Mouse (Mus musculus) embryonic facial prominence, embryonic 13.5 days (tissue): ENCODE data around the gene Plin5. TPM values are rescaled to one million over a fixed set of nuclear protein-coding genes. Genes with fewer than 3 reads are reported as not detected.

Experiments
- ATAC-seq: fragments of 200-750 bp; cut with Nextera tagmentation; 2 replicates; pipeline ENCODE4 v1.8.0; 2017; ENCODE audit warnings: low read depth; ENCODE audit not compliant: insufficient number of reproducible peaks, insufficient read depth, low FRiP score, low TSS enrichment
- H3K27ac ChIP-seq: fragments of 300-500 bp; sonication (generic); 2 replicates; pipeline ENCODE4 v1.5.1; 2015; ENCODE audit warnings: moderate library complexity, mild to moderate bottlenecking, inconsistent platforms
- H3K27me3 ChIP-seq: fragments of 300-500 bp; sonication (generic); 2 replicates; pipeline ENCODE4 v1.6.1; 2015; ENCODE audit warnings: mild to moderate bottlenecking, inconsistent platforms
- H3K36me3 ChIP-seq: fragments of 300-500 bp; sonication (generic); 2 replicates; pipeline ENCODE4 v1.6.1; 2015; ENCODE audit warnings: mild to moderate bottlenecking, inconsistent platforms
- H3K4me1 ChIP-seq: fragments of 300-500 bp; sonication (generic); 2 replicates; pipeline ENCODE4 v1.6.1; 2015; ENCODE audit warnings: inconsistent platforms
- H3K4me2 ChIP-seq: fragments of 300-500 bp; sonication (generic); 2 replicates; pipeline ENCODE4 v1.6.1; 2015; ENCODE audit warnings: moderate library complexity, mild to moderate bottlenecking, inconsistent platforms
- H3K4me3 ChIP-seq: fragments of 300-500 bp; sonication (generic); 2 replicates; pipeline ENCODE4 v1.5.1; 2015; ENCODE audit warnings: mild to moderate bottlenecking, inconsistent platforms
- H3K9ac ChIP-seq: fragments of 300-500 bp; sonication (generic); 2 replicates; pipeline ENCODE4 v1.6.1; 2015; ENCODE audit warnings: mild to moderate bottlenecking, inconsistent platforms
- H3K9me3 ChIP-seq: fragments of 300-500 bp; sonication (generic); 2 replicates; pipeline ENCODE4 v1.6.1; 2016; ENCODE audit warnings: inconsistent platforms
- WGBS: fragments of 180-500 bp; shearing (Covaris S2); methylation state at CpG from one replicate; pipeline ENCODE4 v1.1.7; 2015; ENCODE audit warnings: mixed read lengths; 5-methylcytosine and 5-hydroxymethylcytosine counted together
- polyA plus RNA-seq: library from polyadenylated mRNA; unstranded; fragments of >200 nt; fragmentation: Nextera tagmentation; extraction: Ambion mirVana; gene quantifications from 2 replicates; pipeline ENCODE4 v1.2.1, GENCODE M21; 2015

The Plin5 gene
- polyA plus RNA-seq, result 0.17 and 0.30 TPM in 2 replicates

DNA sequence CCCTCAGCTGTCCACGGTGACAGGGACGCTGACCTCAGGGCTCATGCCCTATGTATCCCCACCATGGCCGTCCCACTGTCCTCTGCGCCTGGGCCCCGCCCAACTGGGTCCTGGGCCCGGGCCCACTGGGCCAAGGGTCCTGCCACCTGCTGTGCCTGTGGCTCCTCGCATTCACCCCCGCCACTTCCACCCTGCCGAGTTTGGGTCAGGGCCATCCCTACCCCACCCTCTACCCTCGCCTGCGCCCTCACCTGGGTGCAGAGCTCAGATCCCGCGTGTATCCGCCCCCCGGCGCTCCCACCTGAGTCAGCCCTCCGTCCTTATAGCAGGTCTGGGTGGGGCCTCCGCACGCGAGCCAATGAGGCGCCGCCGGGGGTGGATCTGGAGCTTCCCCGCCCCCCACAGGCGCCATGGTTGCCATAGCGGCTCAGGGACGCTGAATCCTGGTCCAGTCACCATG is at the start of gene Plin5:
Gene Plin5 (minus strand): TSS at position 346 of the 460 bp plus-strand sequence.
- peaks cover 64% of the 10 kb centered on the region for H3K27me3 ChIP-seq

GRCm38 (mm10) chr17:56165671-56166070 is 48.3 kb upstream of the Plin5 start:
- Histone ChIP-seq H3K9ac (no peak overlapping the region), H3K9me3 (no peaks in the 10 kb centered on the region), H3K27me3 (no peaks in the 10 kb centered on the region), H3K36me3 (no peaks in the 10 kb centered on the region), H3K4me1 (peaks cover 21% of the 10 kb centered on the region), H3K4me2 (no peak overlapping the region), H3K27ac (no peak overlapping the region), H3K4me3 (no peak overlapping the region)
- WGBS, result 77% methylated on average over 11 of the region's 11 CpGs
- ATAC-seq, result no peak

More for the DNA sequence above, at the start of gene Plin5:
- Histone ChIP-seq H3K9ac (0 out of 2 replicates have a peak within 1 kb of the TSS, but pooled peaks have one; percentile 44), H3K27ac (no peak within 1 kb of the TSS), H3K4me2 (peak within 1 kb of the TSS; percentile 59), H3K4me1 (peaks cover 17% of the 10 kb centered on the region), H3K4me3 (peak within 1 kb of the TSS; percentile 36), H3K36me3 (no peaks in the 10 kb centered on the region), H3K9me3 (peaks cover 2% of the 10 kb centered on the region)
- no peak for ATAC-seq
- 1% methylated on average over 27 of the region's 27 CpGs for WGBS

DNA sequence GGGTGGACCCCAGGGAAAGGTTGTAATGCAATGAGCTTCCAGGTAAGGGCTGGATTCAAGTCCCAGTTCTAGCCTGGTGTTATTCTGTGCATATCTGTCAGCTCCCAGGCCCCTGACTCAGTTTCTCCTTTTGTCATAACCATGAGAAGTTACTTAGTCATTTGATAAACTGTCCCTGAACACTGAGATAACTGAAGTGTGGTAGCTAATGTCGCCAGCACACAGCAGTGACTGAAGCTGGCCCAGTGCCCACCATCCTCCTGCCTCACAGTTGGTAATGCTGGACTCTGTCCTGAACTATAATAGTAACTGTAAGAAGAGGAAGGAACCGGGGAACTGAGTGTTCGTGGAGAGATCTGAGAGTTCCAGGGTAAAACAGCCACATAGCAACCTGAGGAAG is 47.1 kb upstream of the Plin5 start:
- H3K27ac ChIP-seq, result no peak overlapping the region
- 83% methylated on average over 3 of the region's 3 CpGs for WGBS
- ATAC-seq, result no peak

DNA sequence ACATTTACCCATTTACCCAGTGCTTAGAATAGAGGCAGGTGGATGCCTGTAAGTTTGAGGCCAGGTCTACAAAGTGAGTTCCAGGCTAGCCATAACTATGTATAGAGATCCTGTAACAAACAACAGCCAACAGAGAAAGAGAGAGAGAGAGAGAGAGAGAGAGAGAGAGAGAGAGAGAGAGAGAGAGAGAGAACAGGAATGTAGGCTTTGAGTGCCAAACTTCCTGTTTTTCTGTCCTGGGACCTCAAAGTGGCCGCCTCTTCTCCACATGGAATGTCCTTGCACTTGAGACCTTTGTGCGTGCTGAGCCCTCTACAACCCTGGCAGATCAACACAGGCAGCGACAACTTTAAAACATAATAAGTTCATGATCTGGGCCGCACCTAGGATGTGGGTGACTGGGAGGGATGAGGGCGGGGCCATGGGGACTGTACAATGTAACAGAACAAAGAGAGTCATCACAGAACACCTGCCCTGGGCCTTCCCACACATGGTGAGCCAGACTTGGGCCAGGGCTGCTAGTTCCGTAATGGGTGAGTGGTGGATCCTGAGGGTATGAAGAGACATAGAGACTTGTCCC is 46.2 kb upstream of the Plin5 start:
- WGBS, result 77% methylated on average over 6 of the region's 6 CpGs
- Histone ChIP-seq H3K4me3 (peak overlapping the region; percentile 52), H3K9me3 (no peaks in the 10 kb centered on the region), H3K27me3 (no peaks in the 10 kb centered on the region; the same call in 1 of the 2 replicates), H3K4me1 (peaks cover 15% of the 10 kb centered on the region), H3K4me2 (peak overlapping the region; percentile 81), H3K9ac (peak overlapping the region; percentile 17; the same call in 1 of the 2 replicates), H3K27ac (no peak overlapping the region), H3K36me3 (no peaks in the 10 kb centered on the region)
- ATAC-seq, result no peak

More for the DNA sequence above, 47.1 kb upstream of the Plin5 start:
- no peaks in the 10 kb centered on the region for H3K9me3 ChIP-seq
- H3K9ac ChIP-seq, result no peak overlapping the region
- no peaks in the 10 kb centered on the region for H3K36me3 ChIP-seq
- no peaks in the 10 kb centered on the region for H3K27me3 ChIP-seq
- H3K4me2 ChIP-seq, result no peak overlapping the region
- peaks cover 15% of the 10 kb centered on the region for H3K4me1 ChIP-seq
- H3K4me3 ChIP-seq, result no peak overlapping the region

DNA sequence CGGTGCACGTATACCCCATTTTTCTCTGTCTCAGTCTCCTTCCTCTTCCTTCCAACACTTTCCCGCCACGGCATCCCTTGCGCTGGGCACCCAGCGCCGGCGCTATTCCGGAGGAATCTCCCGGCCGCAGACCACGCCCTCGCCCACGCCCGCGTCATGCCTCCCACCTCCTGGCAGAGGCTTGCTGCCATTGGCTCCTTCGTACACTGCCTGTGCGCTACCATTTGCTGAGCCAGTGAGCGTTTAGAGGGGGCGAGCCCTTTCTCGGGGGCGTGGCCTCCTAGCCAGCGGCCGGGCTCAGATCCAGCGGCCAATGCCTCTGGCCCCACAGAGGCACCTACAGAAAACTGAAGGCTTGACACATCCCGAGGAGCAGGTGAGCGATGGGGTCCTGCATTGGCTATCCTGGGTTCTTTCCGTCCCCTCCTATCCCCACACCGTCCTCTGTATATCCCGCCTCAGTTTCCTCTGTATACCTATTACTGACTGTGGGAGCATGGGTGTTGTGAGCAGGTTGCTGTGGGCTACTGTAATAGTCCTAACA is 44.9 kb upstream of the Plin5 start, which contains the start of gene Tnfaip8l1:
Gene Tnfaip8l1 (plus strand): TSS at position 247 of the 544 bp plus-strand sequence.
- Histone ChIP-seq H3K27me3 (peaks cover 12% of the 10 kb centered on the region), H3K27ac (no peak within 1 kb of the TSS), H3K9ac (peak within 1 kb of the TSS; percentile 66), H3K9me3 (no peaks in the 10 kb centered on the region), H3K4me2 (peak within 1 kb of the TSS; percentile 81), H3K4me3 (peak within 1 kb of the TSS; percentile 52), H3K36me3 (no peaks in the 10 kb centered on the region), H3K4me1 (peaks cover 15% of the 10 kb centered on the region)
- under 1% methylated on average over 30 of the region's 30 CpGs for WGBS
- ATAC-seq, result peak; percentile 97

- H3K4me1 ChIP-seq, result peaks cover 15% of the 10 kb centered on the region
- H3K9me3 ChIP-seq, result no peaks in the 10 kb centered on the region
- WGBS, result 3% methylated on average over 9 of the region's 9 CpGs
- H3K27me3 ChIP-seq, result peaks cover 28% of the 10 kb centered on the region
- H3K9ac ChIP-seq, result no peak overlapping the region
- no peak overlapping the region for H3K4me3 ChIP-seq
- ATAC-seq, result no peak
- no peak overlapping the region for H3K4me2 ChIP-seq
- H3K27ac ChIP-seq, result no peak overlapping the region
- H3K36me3 ChIP-seq, result no peaks in the 10 kb centered on the region
Observed at GRCm38 (mm10) chr17:56159729-56160128, 42.3 kb upstream of the Plin5 start.

- Histone ChIP-seq H3K9ac (no peak overlapping the region), H3K27ac (no peak overlapping the region), H3K4me1 (peaks cover 5% of the 10 kb centered on the region), H3K4me3 (no peak overlapping the region), H3K9me3 (no peaks in the 10 kb centered on the region), H3K4me2 (no peak overlapping the region), H3K27me3 (peaks cover 84% of the 10 kb centered on the region), H3K36me3 (no peaks in the 10 kb centered on the region)
- 42% methylated on average over 9 of the region's 9 CpGs for WGBS
- no peak for ATAC-seq
Observed at GRCm38 (mm10) chr17:56153643-56154042, 36.2 kb upstream of the Plin5 start.

DNA sequence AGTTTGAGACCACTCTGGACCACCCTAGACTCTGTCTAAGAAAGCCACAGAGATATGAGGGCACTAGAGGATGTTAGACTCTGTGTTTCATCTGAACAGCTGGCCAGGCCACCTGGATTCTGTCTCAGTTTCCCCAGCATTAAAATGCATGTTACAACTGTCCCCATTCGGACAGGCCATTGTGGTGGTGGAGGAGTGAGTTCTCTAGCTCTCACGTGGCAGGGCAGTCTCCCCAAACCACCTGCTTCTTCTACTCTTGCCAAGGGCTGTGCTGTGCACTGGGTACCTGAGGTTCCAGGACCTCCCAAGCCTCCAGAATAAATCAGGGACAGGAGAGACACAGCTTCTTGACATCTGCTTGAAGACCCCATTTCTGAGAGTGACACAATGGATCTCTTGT is 32.5 kb upstream of the Plin5 start:
- peaks cover 9% of the 10 kb centered on the region for H3K4me1 ChIP-seq
- H3K4me3 ChIP-seq, result no peak overlapping the region
- no peaks in the 10 kb centered on the region for H3K9me3 ChIP-seq
- no peaks in the 10 kb centered on the region for H3K36me3 ChIP-seq
- H3K4me2 ChIP-seq, result no peak overlapping the region
- H3K27me3 ChIP-seq, result peaks cover 94% of the 10 kb centered on the region
- WGBS, result 29% methylated on average over 2 of the region's 2 CpGs
- no peak overlapping the region for H3K9ac ChIP-seq
- ATAC-seq, result no peak
- no peak overlapping the region for H3K27ac ChIP-seq

- ATAC-seq, result no peak
- 3% methylated on average over 30 of the region's 30 CpGs for WGBS
- H3K36me3 ChIP-seq, result no peaks in the 10 kb centered on the region
- peak overlapping the region; percentile 52 for H3K4me2 ChIP-seq
- H3K4me3 ChIP-seq, result peak overlapping the region; percentile 21
- H3K4me1 ChIP-seq, result peaks cover 9% of the 10 kb centered on the region
- H3K27ac ChIP-seq, result no peak overlapping the region
- no peaks in the 10 kb centered on the region for H3K9me3 ChIP-seq
- peak overlapping the region; percentile 36; the same call in 1 of the 2 replicates for H3K9ac ChIP-seq
- peaks cover 94% of the 10 kb centered on the region for H3K27me3 ChIP-seq
Observed at GRCm38 (mm10) chr17:56148790-56149618, 31.6 kb upstream of the Plin5 start.

DNA sequence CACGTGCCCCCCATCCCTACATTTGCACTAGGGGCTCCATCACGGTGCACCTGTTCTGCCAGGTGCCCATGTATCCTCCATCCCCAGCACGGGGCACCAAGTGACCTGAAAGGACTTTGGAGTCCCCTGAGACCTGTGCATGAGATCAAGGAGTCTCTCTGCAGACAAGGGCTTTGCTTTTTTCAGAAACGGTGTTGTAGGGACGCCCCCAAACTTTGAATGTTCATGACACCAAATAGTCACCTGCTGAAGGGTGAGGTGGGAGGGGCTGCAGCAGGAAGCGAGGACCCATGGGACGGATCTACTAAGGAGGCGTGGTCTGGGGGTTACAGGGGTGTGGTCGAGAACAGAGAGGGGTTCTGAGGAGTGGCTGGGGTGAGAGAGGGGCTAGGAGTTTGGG is 30.9 kb upstream of the Plin5 start:
- H3K4me3 ChIP-seq, result peak overlapping the region; percentile 21
- peaks cover 9% of the 10 kb centered on the region for H3K4me1 ChIP-seq
- no peak overlapping the region for H3K27ac ChIP-seq
- peak overlapping the region; percentile 52 for H3K4me2 ChIP-seq
- no peaks in the 10 kb centered on the region for H3K9me3 ChIP-seq
- ATAC-seq, result no peak
- H3K36me3 ChIP-seq, result no peaks in the 10 kb centered on the region
- H3K27me3 ChIP-seq, result peaks cover 94% of the 10 kb centered on the region
- 18% methylated on average over 9 of the region's 9 CpGs for WGBS
- H3K9ac ChIP-seq, result no peak overlapping the region

DNA sequence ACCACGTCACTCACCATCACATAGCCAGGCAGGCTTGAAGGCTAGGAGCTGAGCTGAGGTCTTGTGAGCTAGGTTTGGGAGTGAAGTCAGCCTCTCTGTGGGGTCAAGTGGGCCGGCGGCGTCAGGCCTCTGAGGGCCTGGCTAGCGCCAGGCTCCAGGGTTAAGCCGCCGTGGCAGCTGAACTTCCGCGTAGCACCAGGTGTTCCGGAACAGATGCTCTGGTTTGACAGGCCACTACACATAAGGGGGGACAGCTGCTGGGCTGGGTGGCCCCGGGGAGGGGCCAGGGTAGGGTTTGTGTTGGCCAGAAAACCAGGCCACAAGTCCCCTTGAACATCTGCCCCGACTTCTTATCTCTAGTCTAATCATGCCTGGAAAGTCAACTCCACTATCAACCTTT is 30.0 kb upstream of the Plin5 start:
- no peak for ATAC-seq
- Histone ChIP-seq H3K4me1 (peaks cover 11% of the 10 kb centered on the region), H3K4me3 (no peak overlapping the region), H3K36me3 (no peaks in the 10 kb centered on the region), H3K4me2 (no peak overlapping the region), H3K27ac (no peak overlapping the region), H3K27me3 (peaks cover 96% of the 10 kb centered on the region), H3K9ac (no peak overlapping the region), H3K9me3 (no peaks in the 10 kb centered on the region)
- WGBS, result 64% methylated on average over 12 of the region's 12 CpGs
